Mouse (Mus musculus): ENCODE measurements around the gene Rnf40.

GRCm38 (mm10) chr7:127586149-127586548, 2.4 kb upstream of the Rnf40 start:
- TF ChIP-seq CTCF (IDR thresholded peaks at IDR 0.05; ENCODE audit: low read depth, low read length) (no peak), POLR2A (IDR thresholded peaks at IDR 0.05; ENCODE audit: insufficient read depth, low read length) (no peak), EP300 (IDR thresholded peaks at IDR 0.05; ENCODE audit: insufficient read depth, low read depth, low read length) (no peak)
